In the genomic region with DNA sequence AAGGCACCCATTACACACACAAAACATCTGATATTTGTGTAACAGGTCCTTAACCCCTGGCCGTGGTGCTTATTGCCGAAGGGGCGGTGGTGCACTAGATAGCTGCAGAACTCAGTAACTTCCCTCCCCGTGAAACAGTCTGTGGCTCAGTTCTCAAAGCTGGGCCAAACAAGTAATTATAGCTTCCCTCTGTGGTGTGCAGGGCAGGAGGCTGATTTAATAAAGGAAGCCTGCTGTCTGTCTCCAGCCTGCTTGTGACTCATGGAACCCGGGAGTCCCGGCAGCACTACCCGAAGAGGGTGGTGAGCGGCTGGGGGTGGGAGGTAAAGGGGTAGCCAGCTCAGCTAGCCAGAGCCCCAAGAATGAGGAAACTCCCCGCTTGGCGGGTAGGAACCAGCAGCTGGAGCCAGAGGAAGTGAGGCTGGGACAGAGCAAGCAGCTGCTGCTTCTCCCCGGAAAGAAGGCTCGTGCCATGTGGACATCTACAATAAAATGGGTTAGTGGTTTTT, we compare ENCODE assay signal across 8 mouse cellular contexts. TPM values are rescaled to one million over a fixed set of nuclear protein-coding genes. Genes with fewer than 3 reads are reported as not detected.
DNase-seq lines count a peak whose midpoint lies in the region; ATAC-seq lines count a peak whose summit lies in the region.

No protein-coding gene starts in this region.

- no peaks in the 10 kb centered on the region for H3K27me3 ChIP-seq in forebrain, embryonic 14.5 days (replicated peaks; ENCODE audit: control insufficient read depth, insufficient read depth, low read length)
- H3K27me3 ChIP-seq in liver, embryonic 16.5 days (ENCODE audit: control insufficient read depth, insufficient read depth, low read depth, low read length) = peaks cover 14% of the 10 kb centered on the region
- no peaks in the 10 kb centered on the region for H3K27me3 ChIP-seq in neural tube, embryonic 11.5 days (ENCODE audit: control insufficient read depth, insufficient read depth, low read length)

- peak; percentile 55 for ATAC-seq in CD4-positive, CD25-positive, alpha-beta regulatory T cell, adult 4 months
- ATAC-seq in forebrain, embryonic 14.5 days = peak; percentile 65
- peak; percentile 9; the same call in 1 of the 2 replicates for ATAC-seq in liver, embryonic 16.5 days (ENCODE audit: low read depth)
- peak; percentile 29; the same call in 1 of the 2 replicates for ATAC-seq in neural tube, embryonic 11.5 days (ENCODE audit: insufficient read depth, low FRiP score, low TSS enrichment)

- H3K9ac ChIP-seq in forebrain, embryonic 14.5 days (ENCODE audit: low read length) = peak overlapping the region; percentile 64
- no peak overlapping the region; the same call in 1 of the 2 replicates for H3K9ac ChIP-seq in liver, embryonic 16.5 days (ENCODE audit: low read depth, low read length)
- H3K9ac ChIP-seq in neural tube, embryonic 11.5 days (ENCODE audit: low read length) = peak overlapping the region; percentile 67

- H3K4me2 ChIP-seq in forebrain, embryonic 14.5 days (ENCODE audit: low read length) = peak overlapping the region; percentile 75
- peak overlapping the region; percentile 61 for H3K4me2 ChIP-seq in liver, embryonic 16.5 days (ENCODE audit: low read depth, low read length)
- peak overlapping the region; percentile 82 for H3K4me2 ChIP-seq in neural tube, embryonic 11.5 days (ENCODE audit: low read depth)

- H3K9me3 ChIP-seq in forebrain, embryonic 14.5 days (replicated peaks; ENCODE audit: control insufficient read depth, low read length) = no peaks in the 10 kb centered on the region
- H3K9me3 ChIP-seq in liver, embryonic 16.5 days (replicated peaks; ENCODE audit: control insufficient read depth, low read length) = no peaks in the 10 kb centered on the region
- no peaks in the 10 kb centered on the region for H3K9me3 ChIP-seq in neural tube, embryonic 11.5 days (ENCODE audit: control insufficient read depth, low read length)

- WGBS in forebrain, embryonic 14.5 days = under 1% methylated on average over 12 of the region's 12 CpGs
- WGBS in liver, embryonic 16.5 days (ENCODE audit: insufficient replicate concordance) = 9% methylated on average over 12 of the region's 12 CpGs
- WGBS in neural tube, embryonic 11.5 days = 5% methylated on average over 12 of the region's 12 CpGs

- DNase-seq in brain, adult 2 months (ENCODE audit: low read depth, low spot score) = peak; percentile 91
- DNase-seq in forebrain, embryonic 14.5 days (ENCODE audit: low spot score) = peak; percentile 74
- peak; percentile 83 to 84 for DNase-seq in heart, postnatal 10 days
- peak; percentile 46 to 60 for DNase-seq in kidney, postnatal 36 days
- peak; percentile 50 for DNase-seq in neural tube, embryonic 11.5 days (ENCODE audit: low spot score)
- DNase-seq in thymus, postnatal 0 days (ENCODE audit: low spot score) = peak; percentile 41

- peak overlapping the region; percentile 33; the same call in 1 of the 2 replicates for H3K4me3 ChIP-seq in forebrain, embryonic 14.5 days (ENCODE audit: low read depth, low read length)
- H3K4me3 ChIP-seq in liver, embryonic 16.5 days (ENCODE audit: low read depth, low read length) = peak overlapping the region; percentile 59
- 0 out of 2 replicates have a peak overlapping the region, but pooled peaks have one; percentile 41 for H3K4me3 ChIP-seq in neural tube, embryonic 11.5 days (ENCODE audit: low read depth, low read length)

- intact Hi-C loops in heart, postnatal 10 days (cut with DNase I) = loop anchor here (2.0 kb wide), 2 partner anchors 33 to 47 kb away; partner anchors contain the start of gene Chd9

- no peaks in the 10 kb centered on the region for H3K36me3 ChIP-seq in forebrain, embryonic 14.5 days (ENCODE audit: control insufficient read depth, insufficient read depth, low read length)
- H3K36me3 ChIP-seq in liver, embryonic 16.5 days (ENCODE audit: control insufficient read depth, insufficient read depth) = no peaks in the 10 kb centered on the region
- H3K36me3 ChIP-seq in neural tube, embryonic 11.5 days (ENCODE audit: control insufficient read depth, insufficient read depth, low read length) = no peaks in the 10 kb centered on the region

- H3K4me1 ChIP-seq in forebrain, embryonic 14.5 days (ENCODE audit: control insufficient read depth, insufficient read depth, low read length) = peaks cover 28% of the 10 kb centered on the region
- H3K4me1 ChIP-seq in liver, embryonic 16.5 days (ENCODE audit: control insufficient read depth, low read depth, low read length) = peaks cover 13% of the 10 kb centered on the region
- H3K4me1 ChIP-seq in neural tube, embryonic 11.5 days (ENCODE audit: control insufficient read depth, insufficient read depth, low read length) = peaks cover 19% of the 10 kb centered on the region

- H3K27ac ChIP-seq in forebrain, embryonic 14.5 days (ENCODE audit: low read depth, low read length) = peak overlapping the region; percentile 91
- H3K27ac ChIP-seq in liver, embryonic 16.5 days (ENCODE audit: low read length) = peak overlapping the region; percentile 50
- H3K27ac ChIP-seq in neural tube, embryonic 11.5 days (ENCODE audit: low read depth, low read length) = peak overlapping the region; percentile 85

RNA-seq across cellular contexts. Expression of gene Chd9, which starts 48.1 kb away (rescaled TPM):
- 100 to 1,000 TPM; 195 to 267 TPM for polyA plus RNA-seq in CD4-positive, CD25-positive, alpha-beta regulatory T cell, adult 4 months (2017; shearing (Covaris generic))
- 95.6 and 110 TPM in 2 replicates for polyA plus RNA-seq in forebrain, embryonic 14.5 days (2014; fragmentation: Nextera tagmentation; extraction: Ambion mirVana)
- 10 to 100 TPM; 47.9 to 51.0 TPM for total RNA-seq in heart, postnatal 10 days (2021)
- 14.6 and 18.5 TPM in 2 replicates for polyA plus RNA-seq in liver, embryonic 16.5 days (2015; fragmentation: Nextera tagmentation; extraction: Ambion mirVana)
- 54.4 and 62.9 TPM in 2 replicates for polyA plus RNA-seq in neural tube, embryonic 11.5 days (2014; fragmentation: Nextera tagmentation; extraction: Ambion mirVana)
- polyA plus RNA-seq in thymus, postnatal 0 days (2015; fragmentation: Nextera tagmentation; extraction: Ambion mirVana) = 148 and 160 TPM in 2 replicates

RNA-seq across cellular contexts. Expression of gene Gm19935, which starts 59.1 kb away (rescaled TPM):
- polyA plus RNA-seq in CD4-positive, CD25-positive, alpha-beta regulatory T cell, adult 4 months (2017; shearing (Covaris generic)) = not detected
- polyA plus RNA-seq in forebrain, embryonic 14.5 days (2014; fragmentation: Nextera tagmentation; extraction: Ambion mirVana) = 0.22 and 0.48 TPM in 2 replicates
- total RNA-seq in heart, postnatal 10 days (2021) = not detected
- polyA plus RNA-seq in liver, embryonic 16.5 days (2015; fragmentation: Nextera tagmentation; extraction: Ambion mirVana) = not detected in 2 replicates
- polyA plus RNA-seq in neural tube, embryonic 11.5 days (2014; fragmentation: Nextera tagmentation; extraction: Ambion mirVana) = not detected in 2 replicates
- polyA plus RNA-seq in thymus, postnatal 0 days (2015; fragmentation: Nextera tagmentation; extraction: Ambion mirVana) = 0.44 and 0.52 TPM in 2 replicates

Comparison
In these comparisons a context has a peak if more than half of its experiments do, and no peak if none do; other contexts are left out.
1. Peak in every context shown above with its lines: DNase-seq, ATAC-seq, H3K4me3 ChIP-seq and H3K27ac ChIP-seq.
2. ATAC-seq: peak in every context shown above with its lines; median percentile 65 in forebrain, embryonic 14.5 days; 55 in CD4-positive, CD25-positive, alpha-beta regulatory T cell, adult 4 months; 29 in neural tube, embryonic 11.5 days; 9 in liver, embryonic 16.5 days.
3. DNase-seq: peak in every context shown above with its lines; median percentile 91 in brain, adult 2 months; 84 in heart, postnatal 10 days; 74 in forebrain, embryonic 14.5 days; 53 in kidney, postnatal 36 days; 50 in neural tube, embryonic 11.5 days; 41 in thymus, postnatal 0 days.